Mouse (Mus musculus): ENCODE results near the gene Cntnap5a.
"Not testable (repeated sequence)": the region's sequence is repeated elsewhere in the genome, so short reads cannot be mapped to it uniquely, and the experiment has no call there.

The Cntnap5a gene

GRCm38 (mm10) chr1:116044083-116044482, 359.5 kb downstream of the Cntnap5a start:
- DNase-seq (ENCODE audit: low read depth, low spot score), result no peak

GRCm38 (mm10) chr1:116107010-116107723, 422.6 kb downstream of the Cntnap5a start:
- DNase-seq (ENCODE audit: low read depth, low spot score), result no peak

GRCm38 (mm10) chr1:116107724-116108058, 423.1 kb downstream of the Cntnap5a start:
- DNase-seq (ENCODE audit: low read depth, low spot score), result no peak

- DNase-seq (ENCODE audit: low read depth, low spot score), result no peak
Observed at GRCm38 (mm10) chr1:116108381-116108780, 423.8 kb downstream of the Cntnap5a start.

- DNase-seq (ENCODE audit: low read depth, low spot score), result no peak
Observed at GRCm38 (mm10) chr1:116125767-116126166, 441.2 kb downstream of the Cntnap5a start.

GRCm38 (mm10) chr1:116127085-116127484, 442.5 kb downstream of the Cntnap5a start:
- DNase-seq (ENCODE audit: low read depth, low spot score), result no peak

GRCm38 (mm10) chr1:116128450-116129246, 444.1 kb downstream of the Cntnap5a start:
- no peak for DNase-seq (ENCODE audit: low read depth, low spot score)

GRCm38 (mm10) chr1:116132471-116132870, 447.9 kb downstream of the Cntnap5a start:
- no peak for DNase-seq (ENCODE audit: low read depth, low spot score)

GRCm38 (mm10) chr1:116149764-116150369, 465.3 kb downstream of the Cntnap5a start:
- DNase-seq (ENCODE audit: low read depth, low spot score), result no peak

GRCm38 (mm10) chr1:116184471-116184870, 499.9 kb downstream of the Cntnap5a start:
- no peak for DNase-seq (ENCODE audit: low read depth, low spot score)

- DNase-seq (ENCODE audit: low read depth, low spot score), result not testable (repeated sequence)
Observed at GRCm38 (mm10) chr1:116188142-116188541, 503.6 kb downstream of the Cntnap5a start.

- no peak for DNase-seq (ENCODE audit: low read depth, low spot score)
Observed at GRCm38 (mm10) chr1:116192299-116192698, 507.7 kb downstream of the Cntnap5a start.

GRCm38 (mm10) chr1:116216883-116217282, 532.3 kb downstream of the Cntnap5a start:
- no peak for DNase-seq (ENCODE audit: low read depth, low spot score)

GRCm38 (mm10) chr1:116240538-116240937, 556.0 kb downstream of the Cntnap5a start:
- no peak for DNase-seq (ENCODE audit: low read depth, low spot score)

- DNase-seq (ENCODE audit: low read depth, low spot score), result no peak
Observed at GRCm38 (mm10) chr1:116243856-116244255, 559.3 kb downstream of the Cntnap5a start.

- DNase-seq (ENCODE audit: low read depth, low spot score), result no peak
Observed at GRCm38 (mm10) chr1:116281144-116281543, 596.6 kb downstream of the Cntnap5a start.

- DNase-seq (ENCODE audit: low read depth, low spot score), result no peak
Observed at GRCm38 (mm10) chr1:116283968-116284367, 599.4 kb downstream of the Cntnap5a start.

- DNase-seq (ENCODE audit: low read depth, low spot score), result no peak
Observed at GRCm38 (mm10) chr1:116306555-116306954, 622.0 kb downstream of the Cntnap5a start.

GRCm38 (mm10) chr1:116311512-116311911, 627.0 kb downstream of the Cntnap5a start:
- no peak for DNase-seq (ENCODE audit: low read depth, low spot score)

GRCm38 (mm10) chr1:116313269-116313668, 628.7 kb downstream of the Cntnap5a start:
- DNase-seq (ENCODE audit: low read depth, low spot score), result no peak

- no peak for DNase-seq (ENCODE audit: low read depth, low spot score)
Observed at GRCm38 (mm10) chr1:116324505-116324904, 639.9 kb downstream of the Cntnap5a start.

GRCm38 (mm10) chr1:116353669-116354068, 669.1 kb downstream of the Cntnap5a start:
- no peak for DNase-seq (ENCODE audit: low read depth, low spot score)

- DNase-seq (ENCODE audit: low read depth, low spot score), result no peak
Observed at GRCm38 (mm10) chr1:116365606-116366005, 681.0 kb downstream of the Cntnap5a start.
